Mouse (Mus musculus) cortical plate, adult 2 months (tissue): Measurements from ENCODE around the gene Ccl3.

Source experiments
- CTCF ChIP-seq: fragments of 200-500 bp; IDR thresholded peaks from 2 replicates; pipeline ENCODE4 v1.5.1; 2011; ENCODE audit warnings: mild to moderate bottlenecking, control low read depth, low read length; ENCODE audit not compliant: insufficient read depth; ENCODE audit errors: extremely low read depth
- POLR2A ChIP-seq: fragments of 200-500 bp; IDR thresholded peaks from 2 replicates; pipeline ENCODE4 v1.6.1; 2011; ENCODE audit warnings: mild to moderate bottlenecking, low read length, control low read depth; ENCODE audit not compliant: insufficient read depth; ENCODE audit errors: extremely low read depth

GRCm38 (mm10) chr11:83634898-83635297, 14.3 kb downstream of the Ccl3 start:
- TF ChIP-seq CTCF (no peak), POLR2A (no peak)
